Mouse (Mus musculus): Measurements from ENCODE around the gene Phb. TPM values are rescaled to one million over a fixed set of nuclear protein-coding genes. Genes with fewer than 3 reads are reported as not detected.

The Phb gene
- polyA plus RNA-seq, 1 experiment from 2014 or later = 147 TPM

DNA sequence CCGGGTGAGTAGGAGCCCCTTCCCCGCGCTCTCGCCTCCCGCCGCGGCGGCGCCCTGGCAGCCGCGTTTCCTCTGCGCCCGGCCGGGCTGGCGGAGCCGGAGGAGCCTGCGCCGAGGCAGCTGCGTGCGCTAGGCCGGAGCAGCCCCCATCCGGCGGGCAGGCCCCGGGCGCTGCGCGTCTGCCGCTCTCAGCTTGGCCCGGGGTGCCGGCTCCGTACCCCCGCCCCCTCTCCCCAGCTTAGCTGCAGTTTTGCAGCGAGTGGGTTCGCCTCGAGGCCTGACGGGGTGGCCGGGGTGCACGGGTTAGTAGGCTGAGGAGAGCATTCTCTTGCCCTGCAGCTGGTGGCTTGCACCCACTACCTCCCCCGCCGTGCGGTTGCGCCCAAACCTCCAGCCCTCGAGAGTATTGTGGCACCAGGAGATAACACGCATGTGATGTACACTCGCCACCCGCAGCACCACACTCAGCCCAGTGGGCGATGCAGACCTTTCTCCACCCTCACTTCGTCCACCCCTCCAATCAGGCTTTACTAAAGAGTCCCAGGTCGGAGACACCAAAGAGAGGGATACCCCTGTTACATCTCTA lies 46.6 kb downstream of the Phb start:
- Histone ChIP-seq H3K9ac (ENCODE audit: low read depth, low read length) (peak overlapping the region; percentile 95), H3K36me3 (ENCODE audit: control insufficient read depth, insufficient read depth) (no peaks in the 10 kb centered on the region), H3K4me2 (replicated peaks; ENCODE audit: low read depth) (peak overlapping the region; percentile 93), H3K27ac (ENCODE audit: low read depth, low read length) (peak overlapping the region; percentile 99), H3K9me3 (ENCODE audit: control insufficient read depth) (no peaks in the 10 kb centered on the region), H3K4me3 (ENCODE audit: low read depth, low read length) (peak overlapping the region; percentile 92), H3K27me3 (replicated peaks; ENCODE audit: control insufficient read depth, insufficient read depth, low read length) (no peaks in the 10 kb centered on the region), H3K4me1 (replicated peaks; ENCODE audit: control insufficient read depth, insufficient read depth, low read length) (0 out of 2 replicates have a peak, but pooled peaks cover 2% of the 10 kb centered on the region)
- TF ChIP-seq CTCF (IDR thresholded peaks at IDR 0.05; ENCODE audit: low read depth) = no peak
- peak; percentile 46 for ATAC-seq
- under 1% methylated on average over 30 of the region's 49 CpGs for WGBS

DNA sequence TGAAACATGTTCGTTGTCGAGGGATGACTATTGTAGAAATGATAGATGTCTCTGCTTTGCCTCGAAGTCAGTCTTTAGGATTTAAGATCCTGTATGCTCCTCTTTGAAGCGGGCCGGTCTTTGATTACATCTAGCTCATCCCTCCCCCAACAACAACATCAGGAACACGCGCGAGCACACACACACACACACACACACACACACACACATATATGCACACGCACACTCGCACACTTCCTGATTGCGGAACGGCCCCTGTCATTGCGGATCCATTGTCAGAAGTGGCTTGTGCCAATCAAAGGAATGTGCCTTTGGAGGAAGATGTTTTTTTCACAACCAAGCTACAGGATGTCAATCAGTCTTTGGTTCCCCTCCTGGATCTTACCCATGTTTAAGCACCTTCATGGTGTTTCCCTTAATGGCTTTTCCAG lies 47.1 kb downstream of the Phb start:
- 0 out of 2 replicates have a peak, but pooled peaks cover 2% of the 10 kb centered on the region for H3K4me1 ChIP-seq (replicated peaks; ENCODE audit: control insufficient read depth, insufficient read depth, low read length)
- peak overlapping the region; percentile 95 for H3K9ac ChIP-seq (ENCODE audit: low read depth, low read length)
- H3K27ac ChIP-seq (ENCODE audit: low read depth, low read length) = peak overlapping the region; percentile 99
- peak overlapping the region; percentile 92 for H3K4me3 ChIP-seq (ENCODE audit: low read depth, low read length)
- WGBS = under 1% methylated on average over 13 of the region's 13 CpGs
- ATAC-seq = no peak
- H3K4me2 ChIP-seq (replicated peaks; ENCODE audit: low read depth) = peak overlapping the region; percentile 93
- no peak for TF ChIP-seq CTCF (IDR thresholded peaks at IDR 0.05; ENCODE audit: low read depth)
- H3K27me3 ChIP-seq (replicated peaks; ENCODE audit: control insufficient read depth, insufficient read depth, low read length) = no peaks in the 10 kb centered on the region
- no peaks in the 10 kb centered on the region for H3K9me3 ChIP-seq (ENCODE audit: control insufficient read depth)
- no peaks in the 10 kb centered on the region for H3K36me3 ChIP-seq (ENCODE audit: control insufficient read depth, insufficient read depth)

DNA sequence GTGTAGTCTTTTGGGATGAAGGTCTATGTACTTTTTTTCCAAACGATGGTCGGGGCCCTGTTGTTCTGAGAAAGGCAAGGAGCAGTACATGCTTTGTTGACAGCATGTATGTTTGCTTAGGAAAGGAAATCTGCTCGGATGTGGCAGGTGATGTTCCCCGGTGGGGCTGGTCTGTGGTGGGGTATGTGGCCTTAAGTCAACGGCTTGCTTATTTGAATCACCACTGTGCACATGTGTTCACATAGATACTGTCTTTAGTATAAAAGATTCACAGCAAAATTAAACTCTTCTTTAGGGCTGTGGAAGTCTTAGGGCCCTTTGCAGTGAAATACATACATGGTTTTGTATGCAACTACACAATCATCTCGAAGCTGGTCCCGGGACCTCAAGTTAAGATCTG lies 47.7 kb downstream of the Phb start:
- peak overlapping the region; percentile 93 for H3K4me2 ChIP-seq (replicated peaks; ENCODE audit: low read depth)
- peak overlapping the region; percentile 92 for H3K4me3 ChIP-seq (ENCODE audit: low read depth, low read length)

DNA sequence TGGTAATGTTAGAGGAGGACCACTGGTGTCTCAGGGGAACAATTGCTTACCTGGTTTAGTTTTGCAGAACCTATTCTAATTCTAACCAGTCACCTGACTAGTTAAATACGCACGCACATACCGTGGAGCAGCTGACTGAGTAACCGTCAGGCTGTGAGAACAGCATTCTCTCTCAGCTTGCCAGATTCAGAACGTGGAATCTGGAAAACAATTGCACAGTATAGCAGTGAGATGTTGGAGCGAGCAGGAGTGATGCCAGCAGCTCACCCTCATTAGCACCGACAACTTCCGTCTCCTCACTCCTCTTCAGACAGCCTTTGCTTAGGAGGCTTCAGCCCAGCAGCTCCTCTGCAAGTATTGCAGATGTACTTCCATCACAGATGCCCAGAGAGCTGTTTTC lies 49.4 kb downstream of the Phb start:
- H3K36me3 ChIP-seq (ENCODE audit: control insufficient read depth, insufficient read depth) = no peaks in the 10 kb centered on the region
- WGBS = 54% methylated on average over 8 of the region's 8 CpGs
- H3K4me2 ChIP-seq (replicated peaks; ENCODE audit: low read depth) = no peak overlapping the region
- no peak overlapping the region for H3K4me3 ChIP-seq (ENCODE audit: low read depth, low read length)
- ATAC-seq = no peak
- no peak for TF ChIP-seq CTCF (IDR thresholded peaks at IDR 0.05; ENCODE audit: low read depth)
- 0 out of 2 replicates have a peak, but pooled peaks cover 2% of the 10 kb centered on the region for H3K4me1 ChIP-seq (replicated peaks; ENCODE audit: control insufficient read depth, insufficient read depth, low read length)
- H3K27me3 ChIP-seq (replicated peaks; ENCODE audit: control insufficient read depth, insufficient read depth, low read length) = no peaks in the 10 kb centered on the region
- H3K27ac ChIP-seq (ENCODE audit: low read depth, low read length) = no peak overlapping the region
- H3K9ac ChIP-seq (ENCODE audit: low read depth, low read length) = no peak overlapping the region
- H3K9me3 ChIP-seq (ENCODE audit: control insufficient read depth) = no peaks in the 10 kb centered on the region

More for the DNA sequence above, 47.7 kb downstream of the Phb start:
- Histone ChIP-seq H3K27ac (ENCODE audit: low read depth, low read length) (no peak overlapping the region), H3K27me3 (replicated peaks; ENCODE audit: control insufficient read depth, insufficient read depth, low read length) (no peaks in the 10 kb centered on the region), H3K4me1 (replicated peaks; ENCODE audit: control insufficient read depth, insufficient read depth, low read length) (0 out of 2 replicates have a peak, but pooled peaks cover 2% of the 10 kb centered on the region), H3K9me3 (ENCODE audit: control insufficient read depth) (no peaks in the 10 kb centered on the region), H3K36me3 (ENCODE audit: control insufficient read depth, insufficient read depth) (no peaks in the 10 kb centered on the region), H3K9ac (ENCODE audit: low read depth, low read length) (peak overlapping the region; percentile 95; the same call in 1 of the 2 replicates)
- TF ChIP-seq CTCF (IDR thresholded peaks at IDR 0.05; ENCODE audit: low read depth) = no peak
- 12% methylated on average over 7 of the region's 7 CpGs for WGBS
- no peak for ATAC-seq

GRCm38 (mm10) chr11:95719356-95719755 lies 52.6 kb downstream of the Phb start:
- H3K9ac ChIP-seq (ENCODE audit: low read depth, low read length) = no peak overlapping the region
- H3K4me2 ChIP-seq (replicated peaks; ENCODE audit: low read depth) = no peak overlapping the region
- no peak overlapping the region for H3K4me3 ChIP-seq (ENCODE audit: low read depth, low read length)
- no peaks in the 10 kb centered on the region for H3K9me3 ChIP-seq (ENCODE audit: control insufficient read depth)
- H3K36me3 ChIP-seq (ENCODE audit: control insufficient read depth, insufficient read depth) = no peaks in the 10 kb centered on the region
- no peak overlapping the region for H3K27ac ChIP-seq (ENCODE audit: low read depth, low read length)
- H3K4me1 ChIP-seq (replicated peaks; ENCODE audit: control insufficient read depth, insufficient read depth, low read length) = 0 out of 2 replicates have a peak, but pooled peaks cover 2% of the 10 kb centered on the region
- no peak for TF ChIP-seq CTCF (IDR thresholded peaks at IDR 0.05; ENCODE audit: low read depth)
- 52% methylated on average over 3 of the region's 3 CpGs for WGBS
- ATAC-seq = no peak
- H3K27me3 ChIP-seq (replicated peaks; ENCODE audit: control insufficient read depth, insufficient read depth, low read length) = no peaks in the 10 kb centered on the region

- H3K9me3 ChIP-seq (ENCODE audit: control insufficient read depth) = no peaks in the 10 kb centered on the region
- no peaks in the 10 kb centered on the region for H3K36me3 ChIP-seq (ENCODE audit: control insufficient read depth, insufficient read depth)
- H3K4me3 ChIP-seq (ENCODE audit: low read depth, low read length) = no peak within 1 kb of the TSS
- no peak within 1 kb of the TSS for H3K4me2 ChIP-seq (replicated peaks; ENCODE audit: low read depth)
- TF ChIP-seq CTCF (IDR thresholded peaks at IDR 0.05; ENCODE audit: low read depth) = no peak
- H3K27ac ChIP-seq (ENCODE audit: low read depth, low read length) = no peak within 1 kb of the TSS
- no peak within 1 kb of the TSS for H3K9ac ChIP-seq (ENCODE audit: low read depth, low read length)
- 85% methylated on average over 5 of the region's 5 CpGs for WGBS
- peaks cover 6% of the 10 kb centered on the region; the same call in 1 of the 2 replicates for H3K4me1 ChIP-seq (replicated peaks; ENCODE audit: control insufficient read depth, insufficient read depth, low read length)
- no peak for ATAC-seq
- H3K27me3 ChIP-seq (replicated peaks; ENCODE audit: control insufficient read depth, insufficient read depth, low read length) = no peaks in the 10 kb centered on the region
Observed at GRCm38 (mm10) chr11:95723287-95723686, 56.5 kb downstream of the Phb start, which contains the start of gene B130006D01Rik. TSS of gene B130006D01Rik (plus strand) at chr11:95723587.
